Mouse (Mus musculus) 3134 (cell line): Measurements from ENCODE around the gene Spata13.
A peak's percentile ranks its signal among the peaks of the same experiment; 100 is the strongest.

Experiments
- DNase-seq: peaks from one replicate; pipeline ENCODE4 v3.0.0-alpha.2; 2011; ENCODE audit warnings: low spot score; ENCODE audit not compliant: insufficient read length; ENCODE audit errors: extremely low read depth

Gene Spata13

DNA sequence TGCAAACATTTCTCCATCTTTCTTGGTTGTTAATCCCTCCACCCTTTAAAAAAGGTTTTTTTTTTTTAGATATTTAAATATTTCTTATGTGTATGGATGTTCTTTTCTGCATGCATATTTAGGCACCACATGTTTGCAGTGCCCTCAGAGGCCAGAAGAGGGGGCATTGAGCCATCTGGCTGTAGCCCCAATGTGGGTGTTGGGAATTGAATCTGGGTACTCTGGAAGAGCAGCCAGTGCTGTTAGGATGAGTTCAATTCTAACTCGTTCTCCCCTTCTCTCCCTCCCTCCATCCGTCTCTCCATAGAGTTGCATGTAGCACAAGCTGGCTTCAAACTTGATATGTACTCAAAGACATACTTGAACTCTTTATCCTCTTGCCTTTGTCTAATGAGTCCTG, 139.7 kb downstream of the Spata13 start:
- no peak for DNase-seq

DNA sequence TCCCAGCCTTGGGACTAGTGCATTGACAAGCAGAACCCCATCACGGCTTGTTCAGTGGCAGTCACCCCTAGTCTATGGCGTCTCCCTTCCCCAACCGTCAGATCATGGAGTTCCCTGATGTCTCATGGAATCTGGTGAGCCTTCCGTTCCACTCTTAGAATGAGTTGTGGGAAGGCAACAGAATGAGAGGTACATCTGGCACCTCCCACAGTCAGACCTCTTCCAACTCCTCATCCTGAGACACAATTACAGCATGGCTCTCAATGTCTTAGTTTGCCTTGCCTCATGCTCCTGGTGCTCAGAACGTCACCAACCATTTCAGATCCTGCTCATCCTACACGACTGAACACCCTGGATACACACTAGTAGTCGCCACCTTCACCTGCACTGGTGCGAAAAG, 142.7 kb downstream of the Spata13 start:
- DNase-seq, result no peak

- DNase-seq, result no peak
These were observed 143.7 kb downstream of the Spata13 start for GRCm38 (mm10) chr14:60777485-60777919.

DNA sequence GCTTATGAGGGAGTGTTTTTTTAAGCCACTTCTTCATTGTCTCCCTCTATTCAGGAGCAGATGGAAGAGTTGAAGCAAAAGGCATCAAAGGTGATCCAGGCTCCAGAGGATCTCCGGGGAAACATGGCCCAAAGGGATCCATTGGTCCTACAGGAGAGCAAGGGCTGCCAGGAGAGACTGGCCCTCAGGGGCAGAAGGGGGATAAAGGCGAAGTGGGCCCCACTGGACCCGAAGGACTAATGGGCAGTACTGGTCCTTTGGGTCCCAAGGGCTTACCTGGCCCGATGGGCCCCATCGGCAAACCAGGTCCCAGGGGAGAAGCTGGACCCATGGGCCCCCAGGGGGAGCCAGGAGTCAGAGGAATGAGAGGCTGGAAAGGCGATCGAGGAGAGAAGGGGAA, 145.4 kb downstream of the Spata13 start:
- no peak for DNase-seq

DNA sequence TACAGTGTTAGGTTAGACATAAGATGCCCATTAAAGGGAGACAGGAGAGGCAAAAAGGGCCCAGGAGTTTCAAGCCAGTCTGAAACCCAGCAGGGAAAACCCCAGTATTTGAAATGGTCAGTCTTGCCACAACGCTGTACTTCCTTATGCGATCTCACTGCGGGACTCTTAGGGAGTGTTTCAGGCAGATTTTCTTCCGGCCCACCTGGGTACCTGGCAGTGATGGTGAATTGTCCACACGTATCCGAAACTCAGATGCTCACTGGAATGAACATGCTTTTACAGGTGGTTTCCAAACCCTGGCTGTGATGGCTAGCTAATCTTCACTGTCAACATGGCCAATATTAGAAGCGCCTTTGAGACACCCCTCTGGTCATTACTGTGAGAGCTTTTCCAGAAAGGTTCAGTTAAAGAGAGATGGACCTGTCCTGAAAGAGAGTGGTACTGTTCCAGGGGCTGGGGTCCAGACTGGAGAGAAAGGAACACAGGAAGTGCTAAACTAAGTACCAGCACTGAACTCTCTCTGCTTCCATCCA, 148.4 kb downstream of the Spata13 start:
- no peak for DNase-seq

DNA sequence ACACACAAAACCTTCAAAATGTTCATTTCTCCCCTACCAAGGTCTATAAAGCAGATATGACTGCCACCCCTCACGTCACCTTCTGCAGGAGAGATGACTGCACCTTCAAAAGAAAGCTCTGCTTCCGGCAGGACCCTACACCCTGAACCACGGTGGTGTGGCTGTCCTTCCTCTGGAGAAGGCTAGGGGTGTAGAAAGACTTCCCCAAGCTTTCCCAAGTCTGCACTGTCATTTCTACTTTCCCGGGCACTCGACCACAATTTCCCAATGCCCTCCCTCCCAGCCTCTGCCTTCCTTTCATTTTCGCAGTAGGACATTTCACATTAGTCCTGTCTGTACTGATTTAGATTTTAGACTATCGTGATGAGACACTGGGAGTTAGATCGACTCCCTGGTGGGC, 149.4 kb downstream of the Spata13 start:
- DNase-seq, result no peak

DNA sequence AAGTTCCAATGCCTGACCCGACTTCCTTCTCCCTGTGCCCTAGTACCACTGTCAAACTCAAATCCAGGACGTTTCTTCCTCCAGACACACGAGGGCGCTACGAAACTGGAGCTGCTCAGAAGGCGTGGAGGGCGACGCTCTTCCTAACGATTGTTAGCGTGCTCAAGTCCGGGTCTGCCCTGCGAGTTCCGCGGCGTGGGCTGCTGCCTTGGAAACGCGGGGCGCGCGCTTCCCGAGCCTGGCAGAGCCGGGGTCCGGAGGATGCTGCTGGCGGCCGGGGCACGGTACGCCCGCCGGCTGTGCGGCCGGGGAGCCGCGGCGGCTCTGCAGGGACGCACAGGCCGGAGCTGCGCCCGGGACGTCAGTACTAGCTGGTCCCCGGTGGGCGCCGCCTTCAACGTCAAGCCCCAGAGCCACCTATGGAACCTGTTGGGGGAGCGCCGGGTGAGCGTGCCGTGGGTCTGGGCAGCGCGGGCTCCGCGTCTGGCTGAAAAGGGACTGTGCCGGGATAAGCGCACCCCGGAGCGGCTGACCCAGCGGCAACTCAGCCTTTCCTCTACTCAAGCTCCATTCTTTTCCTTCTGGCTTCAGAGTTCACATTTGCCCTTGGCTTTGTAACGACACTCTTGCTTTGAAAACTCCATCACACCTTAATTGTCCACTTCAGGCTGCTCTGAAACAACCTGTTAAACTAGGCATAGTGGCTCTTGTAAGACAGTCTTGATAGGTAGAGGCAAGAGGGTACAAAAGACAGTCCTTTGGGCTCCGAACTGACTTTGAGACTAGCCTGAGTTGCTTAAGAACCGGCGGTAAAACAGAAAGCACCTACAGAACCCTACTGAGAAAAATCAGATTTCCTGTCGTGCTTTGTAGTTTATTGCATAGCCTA, 150.9 kb downstream of the Spata13 start, which contains the start of gene Mipep:
Gene Mipep (plus strand): TSS at position 147 of the 889 bp plus-strand sequence.
- peak; percentile 89 for DNase-seq

DNA sequence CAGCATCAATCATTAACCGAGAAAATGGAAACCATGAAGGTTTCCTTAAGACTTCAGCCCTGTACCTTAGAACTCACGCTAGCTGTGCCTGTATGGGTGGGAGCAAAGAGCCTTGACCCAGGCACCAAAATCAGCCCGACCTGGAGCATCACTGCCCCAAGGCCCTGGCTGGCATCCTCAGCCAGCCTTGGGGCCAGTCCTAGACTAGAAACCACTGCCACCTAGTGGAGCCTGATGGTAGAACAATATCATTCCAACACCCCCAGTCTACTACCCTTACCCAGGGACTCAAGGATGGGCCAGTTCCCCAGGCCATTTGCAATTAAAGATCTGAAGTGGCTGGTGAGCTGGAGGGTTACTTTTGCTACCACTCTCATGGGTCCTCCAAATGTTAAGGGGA, 156.3 kb downstream of the Spata13 start:
- no peak for DNase-seq

GRCm38 (mm10) chr14:60796600-60797322, 163.0 kb downstream of the Spata13 start:
- no peak for DNase-seq

- no peak for DNase-seq
These were observed 163.8 kb downstream of the Spata13 start for GRCm38 (mm10) chr14:60797596-60797995.

- no peak for DNase-seq
These were observed 164.9 kb downstream of the Spata13 start for GRCm38 (mm10) chr14:60798721-60799120.

- DNase-seq, result no peak
These were observed 166.2 kb downstream of the Spata13 start for GRCm38 (mm10) chr14:60799762-60800728.

- no peak for DNase-seq
These were observed 168.2 kb downstream of the Spata13 start for GRCm38 (mm10) chr14:60802026-60802425.

- no peak for DNase-seq
These were observed 171.2 kb downstream of the Spata13 start for GRCm38 (mm10) chr14:60804978-60805377.

GRCm38 (mm10) chr14:60805871-60806270, 172.1 kb downstream of the Spata13 start:
- DNase-seq, result no peak

GRCm38 (mm10) chr14:60806891-60807344, 173.1 kb downstream of the Spata13 start:
- DNase-seq, result no peak

DNA sequence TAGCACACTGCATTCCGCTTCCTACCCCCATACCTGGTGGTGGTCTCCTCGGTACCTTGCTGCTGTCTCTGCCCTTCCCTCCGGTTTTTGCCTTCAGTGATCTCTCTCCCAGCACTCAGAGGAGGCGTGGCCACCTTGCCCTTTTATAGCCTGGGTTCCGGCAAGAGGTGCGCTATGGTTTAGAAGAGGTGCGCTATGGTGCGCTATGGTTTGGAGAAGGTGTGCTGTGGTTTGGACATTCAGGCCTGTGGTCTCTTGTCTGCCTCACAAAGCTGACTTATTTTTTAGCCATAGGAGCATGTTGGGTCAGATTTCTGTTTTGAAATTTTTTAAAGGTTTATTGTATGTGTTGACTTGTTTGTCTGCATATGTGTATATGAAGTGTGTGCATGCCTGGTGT, 176.1 kb downstream of the Spata13 start:
- DNase-seq, result no peak

DNA sequence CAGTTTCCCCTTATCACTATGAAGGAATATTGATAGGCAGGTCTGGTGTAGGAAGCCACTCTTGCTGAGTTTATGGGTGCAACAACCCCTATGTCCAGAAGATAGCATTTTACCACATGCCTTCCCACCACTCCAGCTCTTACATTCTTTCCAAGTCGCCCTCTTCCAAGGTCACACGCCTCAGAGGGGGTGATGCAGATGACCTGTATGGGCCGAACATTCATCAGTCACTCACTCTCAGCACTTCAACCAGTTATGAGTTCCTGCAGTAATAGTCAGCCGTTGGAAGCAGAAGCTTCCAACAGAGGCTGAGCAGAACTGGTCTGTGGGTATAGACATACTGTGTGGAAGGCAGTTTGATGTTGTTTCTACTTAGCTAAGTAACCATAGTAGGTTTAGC, 177.7 kb downstream of the Spata13 start:
- DNase-seq, result no peak
